Mouse (Mus musculus): ENCODE measurements around the gene Ltv1. TPM values are rescaled to one million over a fixed set of nuclear protein-coding genes. Genes with fewer than 3 reads are reported as not detected.

Ltv1 gene
- polyA plus RNA-seq, 1 experiment from 2014 or later = 77.6 TPM

- Histone ChIP-seq H3K9me3 (ENCODE audit: control insufficient read depth, low read length) (peaks cover 1% of the 10 kb centered on the region; the same call in 1 of the 2 replicates), H3K36me3 (ENCODE audit: control insufficient read depth, insufficient read depth, low read length) (no peaks in the 10 kb centered on the region), H3K4me2 (no peak overlapping the region), H3K27me3 (ENCODE audit: control insufficient read depth, insufficient read depth, low read length) (no peaks in the 10 kb centered on the region), H3K4me1 (ENCODE audit: control insufficient read depth, insufficient read depth, low read length) (no peaks in the 10 kb centered on the region), H3K4me3 (ENCODE audit: low read depth, low read length) (no peak overlapping the region), H3K9ac (ENCODE audit: low read length) (no peak overlapping the region), H3K27ac (ENCODE audit: low read depth, low read length) (no peak overlapping the region)
- 88% methylated on average over 4 of the region's 4 CpGs for WGBS
- DNase-seq (ENCODE audit: low spot score, missing footprints) = no peak
- no peak for ATAC-seq (ENCODE audit: low FRiP score)
These were observed 40.1 kb downstream of the Ltv1 start for GRCm38 (mm10) chr10:13152811-13153364.

GRCm38 (mm10) chr10:13151353-13151752 is 41.6 kb downstream of the Ltv1 start:
- no peak for DNase-seq (ENCODE audit: low spot score, missing footprints)
- Histone ChIP-seq H3K9ac (ENCODE audit: low read length) (no peak overlapping the region), H3K9me3 (ENCODE audit: control insufficient read depth, low read length) (no peaks in the 10 kb centered on the region), H3K27ac (ENCODE audit: low read depth, low read length) (no peak overlapping the region), H3K4me2 (no peak overlapping the region), H3K4me1 (ENCODE audit: control insufficient read depth, insufficient read depth, low read length) (no peaks in the 10 kb centered on the region), H3K27me3 (ENCODE audit: control insufficient read depth, insufficient read depth, low read length) (no peaks in the 10 kb centered on the region), H3K36me3 (ENCODE audit: control insufficient read depth, insufficient read depth, low read length) (no peaks in the 10 kb centered on the region), H3K4me3 (ENCODE audit: low read depth, low read length) (no peak overlapping the region)
- no peak for ATAC-seq (ENCODE audit: low FRiP score)
- 89% methylated on average over 5 of the region's 5 CpGs for WGBS

- ATAC-seq (ENCODE audit: low FRiP score) = no peak
- WGBS = 72% methylated on average over 3 of the region's 3 CpGs
- no peak for DNase-seq (ENCODE audit: low spot score, missing footprints)
These were observed 42.5 kb downstream of the Ltv1 start for GRCm38 (mm10) chr10:13150435-13150834.

GRCm38 (mm10) chr10:13140434-13140833 is 52.5 kb downstream of the Ltv1 start:
- H3K9ac ChIP-seq (ENCODE audit: low read length) = no peak overlapping the region
- H3K4me2 ChIP-seq = no peak overlapping the region
- H3K4me1 ChIP-seq (ENCODE audit: control insufficient read depth, insufficient read depth, low read length) = no peaks in the 10 kb centered on the region
- no peak for ATAC-seq (ENCODE audit: low FRiP score)
- 46% methylated on average over 2 of the region's 2 CpGs for WGBS
- no peak overlapping the region for H3K27ac ChIP-seq (ENCODE audit: low read depth, low read length)
- no peaks in the 10 kb centered on the region for H3K36me3 ChIP-seq (ENCODE audit: control insufficient read depth, insufficient read depth, low read length)
- no peaks in the 10 kb centered on the region for H3K27me3 ChIP-seq (ENCODE audit: control insufficient read depth, insufficient read depth, low read length)
- no peak overlapping the region for H3K4me3 ChIP-seq (ENCODE audit: low read depth, low read length)
- no peaks in the 10 kb centered on the region for H3K9me3 ChIP-seq (ENCODE audit: control insufficient read depth, low read length)
- DNase-seq (ENCODE audit: low spot score, missing footprints) = no peak

More at GRCm38 (mm10) chr10:13150435-13150834, 42.5 kb downstream of the Ltv1 start:
- Histone ChIP-seq H3K9me3 (ENCODE audit: control insufficient read depth, low read length) (no peaks in the 10 kb centered on the region), H3K27ac (ENCODE audit: low read depth, low read length) (no peak overlapping the region; the same call in 1 of the 2 replicates), H3K9ac (ENCODE audit: low read length) (no peak overlapping the region), H3K27me3 (ENCODE audit: control insufficient read depth, insufficient read depth, low read length) (no peaks in the 10 kb centered on the region), H3K4me1 (ENCODE audit: control insufficient read depth, insufficient read depth, low read length) (no peaks in the 10 kb centered on the region), H3K4me2 (no peak overlapping the region), H3K4me3 (ENCODE audit: low read depth, low read length) (no peak overlapping the region), H3K36me3 (ENCODE audit: control insufficient read depth, insufficient read depth, low read length) (no peaks in the 10 kb centered on the region)

GRCm38 (mm10) chr10:13137906-13138305 is 55.1 kb downstream of the Ltv1 start:
- Histone ChIP-seq H3K4me1 (ENCODE audit: control insufficient read depth, insufficient read depth, low read length) (no peaks in the 10 kb centered on the region), H3K36me3 (ENCODE audit: control insufficient read depth, insufficient read depth, low read length) (no peaks in the 10 kb centered on the region), H3K27ac (ENCODE audit: low read depth, low read length) (no peak overlapping the region), H3K9me3 (ENCODE audit: control insufficient read depth, low read length) (no peaks in the 10 kb centered on the region), H3K4me3 (ENCODE audit: low read depth, low read length) (no peak overlapping the region), H3K9ac (ENCODE audit: low read length) (no peak overlapping the region), H3K27me3 (ENCODE audit: control insufficient read depth, insufficient read depth, low read length) (no peaks in the 10 kb centered on the region), H3K4me2 (no peak overlapping the region)
- WGBS = 94% methylated on average over 6 of the region's 6 CpGs
- DNase-seq (ENCODE audit: low spot score, missing footprints) (no peak), ATAC-seq (ENCODE audit: low FRiP score) (no peak)

- Histone ChIP-seq H3K4me3 (ENCODE audit: low read depth, low read length) (no peak overlapping the region), H3K4me2 (no peak overlapping the region), H3K27ac (ENCODE audit: low read depth, low read length) (no peak overlapping the region), H3K9me3 (ENCODE audit: control insufficient read depth, low read length) (no peaks in the 10 kb centered on the region), H3K9ac (ENCODE audit: low read length) (no peak overlapping the region), H3K4me1 (ENCODE audit: control insufficient read depth, insufficient read depth, low read length) (no peaks in the 10 kb centered on the region), H3K27me3 (ENCODE audit: control insufficient read depth, insufficient read depth, low read length) (no peaks in the 10 kb centered on the region), H3K36me3 (ENCODE audit: control insufficient read depth, insufficient read depth, low read length) (no peaks in the 10 kb centered on the region)
- no peak for ATAC-seq (ENCODE audit: low FRiP score)
- WGBS = 91% methylated on average over 7 of the region's 7 CpGs
- DNase-seq (ENCODE audit: low spot score, missing footprints) = no peak
These were observed 57.2 kb downstream of the Ltv1 start for GRCm38 (mm10) chr10:13135751-13136150.

GRCm38 (mm10) chr10:13135276-13135675 is 57.7 kb downstream of the Ltv1 start:
- WGBS = 93% methylated on average over 7 of the region's 7 CpGs
- Histone ChIP-seq H3K27me3 (ENCODE audit: control insufficient read depth, insufficient read depth, low read length) (no peaks in the 10 kb centered on the region), H3K9ac (ENCODE audit: low read length) (no peak overlapping the region), H3K9me3 (ENCODE audit: control insufficient read depth, low read length) (no peaks in the 10 kb centered on the region), H3K4me1 (ENCODE audit: control insufficient read depth, insufficient read depth, low read length) (no peaks in the 10 kb centered on the region), H3K4me3 (ENCODE audit: low read depth, low read length) (no peak overlapping the region), H3K4me2 (no peak overlapping the region), H3K36me3 (ENCODE audit: control insufficient read depth, insufficient read depth, low read length) (no peaks in the 10 kb centered on the region), H3K27ac (ENCODE audit: low read depth, low read length) (no peak overlapping the region)
- no peak for DNase-seq (ENCODE audit: low spot score, missing footprints)
- ATAC-seq (ENCODE audit: low FRiP score) = no peak

- Histone ChIP-seq H3K36me3 (ENCODE audit: control insufficient read depth, insufficient read depth, low read length) (no peaks in the 10 kb centered on the region), H3K9me3 (ENCODE audit: control insufficient read depth, low read length) (no peaks in the 10 kb centered on the region), H3K9ac (ENCODE audit: low read length) (no peak overlapping the region), H3K4me1 (ENCODE audit: control insufficient read depth, insufficient read depth, low read length) (no peaks in the 10 kb centered on the region), H3K4me3 (ENCODE audit: low read depth, low read length) (no peak overlapping the region), H3K4me2 (no peak overlapping the region), H3K27ac (ENCODE audit: low read depth, low read length) (no peak overlapping the region), H3K27me3 (ENCODE audit: control insufficient read depth, insufficient read depth, low read length) (no peaks in the 10 kb centered on the region)
- ATAC-seq (ENCODE audit: low FRiP score) = no peak
- no peak for DNase-seq (ENCODE audit: low spot score, missing footprints)
- WGBS = 89% methylated on average over 4 of the region's 4 CpGs
These were observed 59.1 kb downstream of the Ltv1 start for GRCm38 (mm10) chr10:13133850-13134249.

All from midbrain, embryonic 11.5 days (tissue).